ENCODE assay signal across 13 mouse cellular contexts in genomic region chr16:36707702-36708423, GRCm38 (mm10). TPM values are rescaled to one million over a fixed set of nuclear protein-coding genes. Genes with fewer than 3 reads are reported as not detected.
A peak's percentile ranks its signal among the peaks of the same experiment; 100 is the strongest.
DNase-seq lines count a peak whose midpoint lies in the region; ATAC-seq and TF ChIP-seq lines count a peak whose summit lies in the region.
"Had no signal": no experiment of that assay in that cellular context is flagged by ENCODE, and none has a peak within 500 bp of the region (broad histone marks: within the 10 kb centered on the region; RNA-seq: fewer than 3 reads in every experiment).

No protein-coding gene starts in this region.

- H3K9ac ChIP-seq in neural tube, embryonic 15.5 days (replicated peaks), result no peak overlapping the region
- H3K9ac ChIP-seq: liver, embryonic 13.5 days had no signal

- no peak for ATAC-seq in neural tube, embryonic 15.5 days (ENCODE audit: low FRiP score)

- no peak overlapping the region for H3K27ac ChIP-seq in neural tube, embryonic 15.5 days (replicated peaks)
- H3K27ac ChIP-seq in layer of hippocampus, adult 2 months, result no peak overlapping the region
- H3K27ac ChIP-seq: liver, embryonic 13.5 days had no signal

- peak; percentile 29 to 31 for DNase-seq in B cell, adult 2 months
- DNase-seq in kidney, adult 11 months, result peak; percentile 76
- DNase-seq in kidney, postnatal 36 days, result peak; percentile 47 to 68
- no peak for DNase-seq in left cerebral cortex, postnatal 14 days (ENCODE audit: low spot score in 2 of 2)
- DNase-seq in layer of hippocampus, adult 2 months (ENCODE audit: low spot score in 2 of 2), result no peak
- DNase-seq: liver, embryonic 13.5 days; thymus, postnatal 14 days had no signal

- TF ChIP-seq CTCF in E14TG2a.4 (conservative IDR thresholded peaks at IDR 0.05; ENCODE audit: low read length), result no peak
- no peak for TF ChIP-seq CTCF in layer of hippocampus, adult 2 months (conservative IDR thresholded peaks at IDR 0.05)

- WGBS in neural tube, embryonic 15.5 days, result 74% methylated on average over 6 of the region's 6 CpGs

- H3K36me3 ChIP-seq in E14TG2a.4 (ENCODE audit: insufficient read depth, low read length), result peaks cover 31% of the 10 kb centered on the region
- H3K36me3 ChIP-seq in neural tube, embryonic 15.5 days, result no peaks in the 10 kb centered on the region
- H3K36me3 ChIP-seq: G1E; liver, embryonic 13.5 days had no signal

- H3K4me2 ChIP-seq in neural tube, embryonic 15.5 days, result no peak overlapping the region
- H3K4me2 ChIP-seq: liver, embryonic 13.5 days had no signal

- H3K9me3 ChIP-seq in E14TG2a.4 (ENCODE audit: low read length), result no peaks in the 10 kb centered on the region
- no peaks in the 10 kb centered on the region for H3K9me3 ChIP-seq in neural tube, embryonic 15.5 days (replicated peaks)
- H3K9me3 ChIP-seq: G1E; liver, embryonic 13.5 days had no signal

- peak overlapping the region; percentile 83 for H3K4me3 ChIP-seq in E14TG2a.4 (replicated peaks; ENCODE audit: low read length)
- no peak overlapping the region for H3K4me3 ChIP-seq in neural tube, embryonic 15.5 days (replicated peaks)
- no peak overlapping the region for H3K4me3 ChIP-seq in layer of hippocampus, adult 2 months
- H3K4me3 ChIP-seq: erythroblast, embryonic 14.5 days; liver, embryonic 13.5 days had no signal

- H3K4me1 ChIP-seq in E14TG2a.4 (replicated peaks; ENCODE audit: low read depth, low read length), result peaks cover 68% of the 10 kb centered on the region
- H3K4me1 ChIP-seq in neural tube, embryonic 15.5 days, result no peaks in the 10 kb centered on the region
- H3K4me1 ChIP-seq: liver, embryonic 13.5 days had no signal

- no peaks in the 10 kb centered on the region for H3K27me3 ChIP-seq in E14TG2a.4 (ENCODE audit: insufficient read depth, low read length)
- H3K27me3 ChIP-seq in neural tube, embryonic 15.5 days (replicated peaks), result no peaks in the 10 kb centered on the region
- H3K27me3 ChIP-seq: liver, embryonic 13.5 days had no signal

- intact Hi-C loops in left cerebral cortex, postnatal 14 days (cut with DNase I), result no loop called here

RNA-seq across cellular contexts. Expression of gene Ildr1, which starts 14.1 kb away (rescaled TPM):
- polyA plus RNA-seq in neural tube, embryonic 15.5 days (2015; fragmentation: Nextera tagmentation; extraction: Ambion mirVana), result 0.37 and 1.7 TPM in 2 replicates
- total RNA-seq in left cerebral cortex, postnatal 14 days (2021), result under 1 TPM; 0.26 to 0.42 TPM
- under 1 TPM; 0.18 to 0.25 TPM for total RNA-seq in layer of hippocampus, adult 2 months (2021)
- total RNA-seq: adrenal gland, adult 18-20 months; granulocyte monocyte progenitor cell, adult 5-6 weeks had no signal
- polyA plus RNA-seq: erythroblast, embryonic 14.5 days; G1E had no signal

RNA-seq across cellular contexts. Expression of gene Cd86, which starts 42.0 kb away (rescaled TPM):
- polyA plus RNA-seq in neural tube, embryonic 15.5 days (2015; fragmentation: Nextera tagmentation; extraction: Ambion mirVana), result 2.0 and 2.1 TPM in 2 replicates
- 1 to 10 TPM; 1.4 to 1.8 TPM for total RNA-seq in left cerebral cortex, postnatal 14 days (2021)
- total RNA-seq in layer of hippocampus, adult 2 months (2021), result 1 to 10 TPM; 1.0 to 2.1 TPM
- total RNA-seq: G1E had no signal
- polyA plus RNA-seq: erythroblast, embryonic 14.5 days; G1E had no signal

Comparison
In these comparisons a context has a peak if more than half of its experiments do, and no peak if none do; other contexts are left out.
1. DNase-seq: peak in B cell, adult 2 months (2 of 2), kidney, adult 11 months (single experiment) and kidney, postnatal 36 days (2 of 2); none in left cerebral cortex, postnatal 14 days (0 of 2) and layer of hippocampus, adult 2 months (0 of 2).